Mouse (Mus musculus) liver, embryonic 14.5 days (tissue): ENCODE data around the gene Emx1.

ENCODE experiments used
- CTCF ChIP-seq: IDR thresholded peaks from 2 replicates; pipeline ENCODE4 v1.5.1; 2016; ENCODE audit warnings: antibody characterized with exemption, low read depth, control low read depth
- EP300 ChIP-seq: IDR thresholded peaks from 2 replicates; pipeline ENCODE4 v1.6.1; 2016; ENCODE audit warnings: antibody characterized with exemption, low read depth

DNA sequence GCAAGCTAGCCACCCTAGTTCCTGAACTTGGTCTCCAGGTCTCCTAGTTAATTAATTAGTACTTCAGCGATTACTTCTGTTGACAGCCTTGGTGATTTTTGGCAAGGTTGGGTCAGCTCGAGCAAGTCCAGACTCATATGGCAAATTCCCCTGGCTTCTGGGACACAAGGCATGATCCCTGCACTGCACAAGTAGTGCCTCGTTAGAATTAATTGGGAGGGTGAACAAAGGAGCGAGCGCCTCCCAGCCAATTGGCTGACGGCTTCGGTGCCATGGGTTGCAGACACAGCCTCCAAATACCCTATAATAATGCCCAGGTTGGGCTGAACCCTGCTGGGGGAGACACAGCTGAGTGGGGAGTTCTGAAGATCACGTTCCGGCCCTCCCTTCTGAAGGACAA is 39.3 kb downstream of the Emx1 start:
- no peak for TF ChIP-seq CTCF
- TF ChIP-seq EP300, result no peak
